Mouse (Mus musculus): Measurements from ENCODE around the gene Kcnj3.

DNA sequence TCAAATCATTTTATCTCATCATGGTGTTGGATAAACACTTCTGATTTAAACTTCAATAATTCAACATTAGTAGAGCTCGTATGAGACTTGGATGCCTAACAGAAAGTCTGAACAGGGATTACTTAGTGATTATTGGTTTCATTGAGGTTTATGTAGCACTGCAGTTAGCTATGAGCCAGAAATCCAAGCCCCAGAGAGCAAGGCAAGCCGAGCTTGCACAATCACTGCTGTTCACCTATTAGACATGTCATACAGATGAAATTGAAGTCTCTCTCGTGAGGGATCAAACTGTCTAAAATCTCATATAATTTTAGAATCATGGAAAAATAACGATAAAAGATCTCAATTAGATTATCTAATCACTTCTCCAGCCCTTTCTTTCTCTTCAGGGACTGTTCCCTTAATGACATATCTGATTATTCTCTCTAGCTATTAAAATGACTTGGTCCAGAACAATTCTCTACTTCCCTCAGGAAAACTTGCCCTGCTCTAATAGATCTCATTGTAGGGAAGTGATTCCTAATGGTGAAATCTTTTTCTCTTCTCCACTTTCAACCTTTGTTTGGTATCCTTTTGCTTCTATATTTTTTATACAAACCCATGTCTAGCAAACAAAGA is 122.7 kb downstream of the Kcnj3 start:
- TF ChIP-seq POLR2A (IDR thresholded peaks at IDR 0.05; ENCODE audit: borderline replicate concordance, extremely low read depth, low read depth, low read length), result no peak
- no peak for TF ChIP-seq CTCF (IDR thresholded peaks at IDR 0.05; ENCODE audit: insufficient read depth, low read length)
